Comparison of ENCODE assay signal across 8 mouse cellular contexts in genomic region chr7:44553196-44553764, GRCm38 (mm10). TPM values are rescaled to one million over a fixed set of nuclear protein-coding genes. Genes with fewer than 3 reads are reported as not detected.
A peak's percentile ranks its signal among the peaks of the same experiment; 100 is the strongest.
DNase-seq lines count a peak whose midpoint lies in the region; ATAC-seq and TF ChIP-seq lines count a peak whose summit lies in the region.

No protein-coding gene starts in this region.

- TF ChIP-seq POLR2A in embryonic fibroblast, embryonic 13.5 days (IDR thresholded peaks at IDR 0.05; ENCODE audit: low read depth, low read length): no peak

- H3K9ac ChIP-seq in heart, embryonic 16.5 days (ENCODE audit: low read length): peak overlapping the region; percentile 75
- H3K9ac ChIP-seq in lung, postnatal 0 days (replicated peaks; ENCODE audit: low read depth): peak overlapping the region; percentile 92

- TF ChIP-seq CTCF in embryonic fibroblast, embryonic 13.5 days (IDR thresholded peaks at IDR 0.05; ENCODE audit: borderline replicate concordance, insufficient read depth, low read length): no peak
- TF ChIP-seq CTCF in lung, postnatal 0 days (IDR thresholded peaks at IDR 0.05): no peak

- peak overlapping the region; percentile 92 for H3K4me3 ChIP-seq in embryonic fibroblast, embryonic 13.5 days (ENCODE audit: insufficient read depth, low read length)
- peak overlapping the region; percentile 78 for H3K4me3 ChIP-seq in heart, embryonic 16.5 days (ENCODE audit: low read length)
- H3K4me3 ChIP-seq in lung, postnatal 0 days (ENCODE audit: low read depth, low read length): peak overlapping the region; percentile 98

- H3K27me3 ChIP-seq in heart, embryonic 16.5 days (ENCODE audit: control insufficient read depth, insufficient read depth, low read length): peaks cover 9% of the 10 kb centered on the region
- no peaks in the 10 kb centered on the region for H3K27me3 ChIP-seq in lung, postnatal 0 days (replicated peaks; ENCODE audit: insufficient read depth, low read length)

- WGBS in heart, embryonic 16.5 days: 1% methylated on average over 31 of the region's 32 CpGs
- WGBS in lung, postnatal 0 days: 3% methylated on average over 31 of the region's 32 CpGs

- no peak for TF ChIP-seq EP300 in lung, postnatal 0 days (IDR thresholded peaks at IDR 0.05)

- H3K4me1 ChIP-seq in embryonic fibroblast, embryonic 13.5 days (ENCODE audit: control insufficient read depth, insufficient read depth, low read length): no peaks in the 10 kb centered on the region
- H3K4me1 ChIP-seq in heart, embryonic 16.5 days (ENCODE audit: control insufficient read depth, insufficient read depth, low read length): peaks cover 7% of the 10 kb centered on the region
- peaks cover 7% of the 10 kb centered on the region; the same call in 1 of the 2 replicates for H3K4me1 ChIP-seq in lung, postnatal 0 days (ENCODE audit: insufficient read depth, low read depth, low read length)

- H3K4me2 ChIP-seq in heart, embryonic 16.5 days (ENCODE audit: low read depth, low read length): peak overlapping the region; percentile 79
- peak overlapping the region; percentile 70 for H3K4me2 ChIP-seq in lung, postnatal 0 days (replicated peaks; ENCODE audit: low read depth, low read length)

- no peaks in the 10 kb centered on the region for H3K9me3 ChIP-seq in heart, embryonic 16.5 days (replicated peaks; ENCODE audit: control insufficient read depth, low read length)
- no peaks in the 10 kb centered on the region for H3K9me3 ChIP-seq in lung, postnatal 0 days (ENCODE audit: low read length)

- peaks cover 28% of the 10 kb centered on the region for H3K36me3 ChIP-seq in heart, embryonic 16.5 days (ENCODE audit: control insufficient read depth, insufficient read depth)
- H3K36me3 ChIP-seq in lung, postnatal 0 days (ENCODE audit: insufficient read depth, low read length): peaks cover 17% of the 10 kb centered on the region

- peak overlapping the region; percentile 91 for H3K27ac ChIP-seq in embryonic fibroblast, embryonic 13.5 days (ENCODE audit: insufficient read depth, low read length)
- H3K27ac ChIP-seq in heart, embryonic 16.5 days (ENCODE audit: low read length): peak overlapping the region; percentile 92
- H3K27ac ChIP-seq in lung, postnatal 0 days (ENCODE audit: low read length): peak overlapping the region; percentile 100

- peak; percentile 88 for DNase-seq in CD4-positive, CD25-positive, alpha-beta regulatory T cell, adult 2 months (ENCODE audit: low read depth, low spot score)
- DNase-seq in adrenal gland, postnatal 10 days: peak; percentile 93
- DNase-seq in kidney, postnatal 36 days: peak; percentile 78 to 92
- peak; percentile 93 for DNase-seq in lung, postnatal 0 days (ENCODE audit: low spot score)
- DNase-seq in ovary, postnatal 14 days (ENCODE audit: low spot score): peak; percentile 79
- DNase-seq in thymus, postnatal 14 days: peak; percentile 88

- ATAC-seq in heart, embryonic 16.5 days (replicated peaks; ENCODE audit: extremely low read depth, insufficient read depth, low FRiP score): peak; percentile 61
- peak; percentile 79 for ATAC-seq in lung, postnatal 0 days

RNA-seq across cellular contexts. Expression of gene Nr1h2, which starts 0.5 kb away (rescaled TPM):
- total RNA-seq in adrenal gland, postnatal 10 days (2021): 10 to 100 TPM; 90.7 to 91.0 TPM
- polyA plus RNA-seq in embryonic fibroblast, embryonic 13.5 days (2011; ENCODE audit: insufficient read length, low read depth, missing spikeins): 55.1 and 58.4 TPM in 2 replicates
- 64.3 and 73.5 TPM in 2 replicates for polyA plus RNA-seq in heart, embryonic 16.5 days (2015; fragmentation: Nextera tagmentation; extraction: Ambion mirVana)
- polyA plus RNA-seq in lung, postnatal 0 days (2015; fragmentation: Nextera tagmentation; extraction: Ambion mirVana): 74.8 and 84.3 TPM in 2 replicates

RNA-seq across cellular contexts. Expression of gene Pold1, which starts 4.6 kb away (rescaled TPM):
- total RNA-seq in adrenal gland, postnatal 10 days (2021): 10 to 100 TPM; 20.6 to 30.7 TPM
- polyA plus RNA-seq in embryonic fibroblast, embryonic 13.5 days (2011; ENCODE audit: insufficient read length, low read depth, missing spikeins): 21.1 and 23.7 TPM in 2 replicates
- 61.1 and 70.5 TPM in 2 replicates for polyA plus RNA-seq in heart, embryonic 16.5 days (2015; fragmentation: Nextera tagmentation; extraction: Ambion mirVana)
- 13.5 and 17.5 TPM in 2 replicates for polyA plus RNA-seq in lung, postnatal 0 days (2015; fragmentation: Nextera tagmentation; extraction: Ambion mirVana)

RNA-seq across cellular contexts. Expression of gene Napsa, which starts 18.9 kb away (rescaled TPM):
- total RNA-seq in adrenal gland, postnatal 10 days (2021): 1 to 10 TPM; 3.2 to 3.9 TPM
- not detected in 2 replicates for polyA plus RNA-seq in embryonic fibroblast, embryonic 13.5 days (2011; ENCODE audit: insufficient read length, low read depth, missing spikeins)
- polyA plus RNA-seq in heart, embryonic 16.5 days (2015; fragmentation: Nextera tagmentation; extraction: Ambion mirVana): 2.8 and 11.6 TPM in 2 replicates
- polyA plus RNA-seq in lung, postnatal 0 days (2015; fragmentation: Nextera tagmentation; extraction: Ambion mirVana): 824 and 832 TPM in 2 replicates

RNA-seq across cellular contexts. Expression of gene Spib, which starts 21.4 kb away (rescaled TPM):
- 1 to 10 TPM; 6.5 to 7.3 TPM for total RNA-seq in adrenal gland, postnatal 10 days (2021)
- polyA plus RNA-seq in embryonic fibroblast, embryonic 13.5 days (2011; ENCODE audit: insufficient read length, low read depth, missing spikeins): not detected in 2 replicates
- 4.0 and 5.9 TPM in 2 replicates for polyA plus RNA-seq in heart, embryonic 16.5 days (2015; fragmentation: Nextera tagmentation; extraction: Ambion mirVana)
- 0.72 and 1.2 TPM in 2 replicates for polyA plus RNA-seq in lung, postnatal 0 days (2015; fragmentation: Nextera tagmentation; extraction: Ambion mirVana)

RNA-seq across cellular contexts. Expression of gene Mybpc2, which starts 28.8 kb away (rescaled TPM):
- 10 to 100 TPM; 31.9 to 40.8 TPM for total RNA-seq in adrenal gland, postnatal 10 days (2021)
- polyA plus RNA-seq in embryonic fibroblast, embryonic 13.5 days (2011; ENCODE audit: insufficient read length, low read depth, missing spikeins): not detected in 2 replicates
- polyA plus RNA-seq in heart, embryonic 16.5 days (2015; fragmentation: Nextera tagmentation; extraction: Ambion mirVana): 4.5 and 4.6 TPM in 2 replicates
- 0.37 and 0.46 TPM in 2 replicates for polyA plus RNA-seq in lung, postnatal 0 days (2015; fragmentation: Nextera tagmentation; extraction: Ambion mirVana)

Comparison
In these comparisons a context has a peak if more than half of its experiments do, and no peak if none do; other contexts are left out.
1. Peak in every context shown above with its lines: DNase-seq, ATAC-seq, H3K4me3 ChIP-seq and H3K27ac ChIP-seq.
2. RNA of gene Napsa, which starts 18.9 kb away (polyA plus RNA-seq): 824 to 832 TPM in lung, postnatal 0 days; 2.8 to 11.6 TPM in heart, embryonic 16.5 days and not detected in embryonic fibroblast, embryonic 13.5 days; every median in the first group is over 10 times any median in the second.